Mouse (Mus musculus) NIH3T3 (cell line): ENCODE measurements around the gene Slc35b1.

Experiments
- DNase-seq: peaks from one replicate; pipeline ENCODE4 v3.0.0-alpha.2; 2012; ENCODE audit warnings: low read depth

Slc35b1 gene

GRCm38 (mm10) chr11:95431344-95431743, 46.9 kb downstream of the Slc35b1 start:
- no peak for DNase-seq

- DNase-seq, result peak; percentile 57
Observed at GRCm38 (mm10) chr11:95432194-95432593, 47.7 kb downstream of the Slc35b1 start.
